In genomic region chr12:77598334-77598715, GRCm38 (mm10) we compare ENCODE assay signal across 9 mouse cellular contexts.
DNase-seq lines count a peak whose midpoint lies in the region; ATAC-seq and TF ChIP-seq lines count a peak whose summit lies in the region.
"Had no signal": no experiment of that assay in that cellular context is flagged by ENCODE, and none has a peak within 500 bp of the region (broad histone marks: within the 10 kb centered on the region; RNA-seq: fewer than 3 reads in every experiment).

No protein-coding gene starts in this region.

- H3K27me3 ChIP-seq in liver, adult 2 months (ENCODE audit: control insufficient read depth, insufficient read depth, low read length): no peaks in the 10 kb centered on the region
- H3K27me3 ChIP-seq in liver, embryonic 11.5 days (replicated peaks; ENCODE audit: control insufficient read depth, insufficient read depth, low read length): no peaks in the 10 kb centered on the region
- no peaks in the 10 kb centered on the region for H3K27me3 ChIP-seq in embryonic facial prominence, embryonic 10.5 days (replicated peaks; ENCODE audit: low read depth, poor library complexity, severe bottlenecking)
- no peaks in the 10 kb centered on the region for H3K27me3 ChIP-seq in limb, embryonic 14.5 days (ENCODE audit: control insufficient read depth, insufficient read depth, low read length)
- H3K27me3 ChIP-seq: midbrain, embryonic 12.5 days had no signal

- H3K4me1 ChIP-seq in liver, adult 2 months (ENCODE audit: control insufficient read depth, insufficient read depth, low read length): no peaks in the 10 kb centered on the region
- 0 out of 2 replicates have a peak, but pooled peaks cover 2% of the 10 kb centered on the region for H3K4me1 ChIP-seq in liver, embryonic 11.5 days (replicated peaks; ENCODE audit: control insufficient read depth, insufficient read depth, low read length)
- peaks cover 37% of the 10 kb centered on the region for H3K4me1 ChIP-seq in embryonic facial prominence, embryonic 10.5 days
- H3K4me1 ChIP-seq in limb, embryonic 14.5 days (ENCODE audit: control insufficient read depth, insufficient read depth, low read length): peaks cover 12% of the 10 kb centered on the region

- no peak overlapping the region for H3K4me3 ChIP-seq in liver, adult 2 months (ENCODE audit: insufficient read depth, low read depth, low read length)
- no peak overlapping the region for H3K4me3 ChIP-seq in liver, embryonic 11.5 days (ENCODE audit: low read depth, low read length)
- no peak overlapping the region for H3K4me3 ChIP-seq in embryonic facial prominence, embryonic 10.5 days
- no peak overlapping the region for H3K4me3 ChIP-seq in limb, embryonic 14.5 days (replicated peaks; ENCODE audit: low read length)
- H3K4me3 ChIP-seq: midbrain, embryonic 12.5 days had no signal

- no peak overlapping the region for H3K9ac ChIP-seq in liver, adult 2 months (ENCODE audit: low read depth, low read length)
- no peak overlapping the region for H3K9ac ChIP-seq in liver, embryonic 11.5 days (ENCODE audit: low read depth, low read length)
- H3K9ac ChIP-seq in limb, embryonic 14.5 days (ENCODE audit: low read depth, low read length, severe bottlenecking): no peak overlapping the region
- H3K9ac ChIP-seq: midbrain, embryonic 12.5 days had no signal

- ATAC-seq in liver, embryonic 11.5 days (replicated peaks; ENCODE audit: low FRiP score): no peak
- 0 out of 2 replicates have a peak, but pooled peaks have one; percentile 5 for ATAC-seq in limb, embryonic 14.5 days (ENCODE audit: low FRiP score, low read depth)

- intact Hi-C loops in heart, postnatal 14 days (cut with DNase I): no loop called here
- intact Hi-C loops in left cerebral cortex, postnatal 4 days (cut with DNase I): no loop called here

- no peaks in the 10 kb centered on the region for H3K36me3 ChIP-seq in liver, adult 2 months (ENCODE audit: control insufficient read depth, insufficient read depth, low read length)
- H3K36me3 ChIP-seq in liver, embryonic 11.5 days (ENCODE audit: control insufficient read depth, insufficient read depth, low read length): no peaks in the 10 kb centered on the region
- no peaks in the 10 kb centered on the region for H3K36me3 ChIP-seq in embryonic facial prominence, embryonic 10.5 days (replicated peaks)
- H3K36me3 ChIP-seq in limb, embryonic 14.5 days (ENCODE audit: control insufficient read depth, insufficient read depth, low read length): no peaks in the 10 kb centered on the region
- H3K36me3 ChIP-seq: midbrain, embryonic 12.5 days had no signal

- no peaks in the 10 kb centered on the region for H3K9me3 ChIP-seq in liver, embryonic 11.5 days (ENCODE audit: control insufficient read depth, low read length)
- no peaks in the 10 kb centered on the region for H3K9me3 ChIP-seq in embryonic facial prominence, embryonic 10.5 days
- H3K9me3 ChIP-seq in limb, embryonic 14.5 days (ENCODE audit: control insufficient read depth, low read length): no peaks in the 10 kb centered on the region
- H3K9me3 ChIP-seq: midbrain, embryonic 12.5 days had no signal

- no peak overlapping the region for H3K4me2 ChIP-seq in liver, embryonic 11.5 days
- H3K4me2 ChIP-seq in limb, embryonic 14.5 days (replicated peaks; ENCODE audit: low read depth, low read length, severe bottlenecking): no peak overlapping the region
- H3K4me2 ChIP-seq: midbrain, embryonic 12.5 days had no signal

- H3K79me2 ChIP-seq in liver, adult 2 months (ENCODE audit: control insufficient read depth, insufficient read depth, low read length): no peaks in the 10 kb centered on the region

- no peak overlapping the region for H3K27ac ChIP-seq in liver, adult 2 months (replicated peaks; ENCODE audit: insufficient read depth, low read depth, low read length)
- no peak overlapping the region for H3K27ac ChIP-seq in liver, embryonic 11.5 days (ENCODE audit: low read depth, low read length)
- H3K27ac ChIP-seq in embryonic facial prominence, embryonic 10.5 days (replicated peaks): peak overlapping the region; percentile 59; the same call in 1 of the 2 replicates
- no peak overlapping the region for H3K27ac ChIP-seq in limb, embryonic 14.5 days (replicated peaks; ENCODE audit: low read depth, low read length)
- H3K27ac ChIP-seq: midbrain, embryonic 12.5 days had no signal

- 70% methylated on average over 7 of the region's 7 CpGs for WGBS in liver, adult 2 months
- 46% methylated on average over 7 of the region's 7 CpGs for WGBS in liver, embryonic 11.5 days
- 52% methylated on average over 7 of the region's 7 CpGs for WGBS in embryonic facial prominence, embryonic 10.5 days
- WGBS in limb, embryonic 14.5 days: 26% methylated on average over 7 of the region's 7 CpGs

- no peak for TF ChIP-seq CTCF in liver, adult 2 months (IDR thresholded peaks at IDR 0.05; ENCODE audit: low read depth, low read length)

- no peak for TF ChIP-seq POLR2A in liver, adult 2 months (IDR thresholded peaks at IDR 0.05; ENCODE audit: extremely low read depth, insufficient read depth, low read length)
- no peak for TF ChIP-seq POLR2A in limb, embryonic 14.5 days (IDR thresholded peaks at IDR 0.05; ENCODE audit: borderline replicate concordance, extremely low read depth, insufficient read depth, insufficient read length)

- DNase-seq in liver, adult 2 months (ENCODE audit: extremely low read depth, low read depth, low spot score): peak; percentile 9
- no peak for DNase-seq in liver, embryonic 11.5 days (ENCODE audit: low spot score)
- peak; percentile 48 for DNase-seq in embryonic facial prominence, embryonic 10.5 days (ENCODE audit: low spot score)
- peak; percentile 7 to 22 for DNase-seq in heart, postnatal 14 days
- DNase-seq in limb, embryonic 14.5 days (ENCODE audit: low spot score): no peak
- no peak for DNase-seq in embryo, embryonic 10 days (ENCODE audit: low spot score)
- no peak for DNase-seq in left cerebral cortex, postnatal 4 days
- no peak for DNase-seq in adrenal gland, postnatal 4 days (ENCODE audit: low spot score in 2 of 2)

Comparison
In these comparisons a context has a peak if more than half of its experiments do, and no peak if none do; other contexts are left out.
1. DNase-seq: peak in liver, adult 2 months (single experiment), embryonic facial prominence, embryonic 10.5 days (single experiment) and heart, postnatal 14 days (2 of 2); none in liver, embryonic 11.5 days (single experiment), limb, embryonic 14.5 days (single experiment), embryo, embryonic 10 days (single experiment), left cerebral cortex, postnatal 4 days (single experiment) and adrenal gland, postnatal 4 days (0 of 2).